Mouse (Mus musculus): ENCODE measurements around the gene Slc12a4.

DNA sequence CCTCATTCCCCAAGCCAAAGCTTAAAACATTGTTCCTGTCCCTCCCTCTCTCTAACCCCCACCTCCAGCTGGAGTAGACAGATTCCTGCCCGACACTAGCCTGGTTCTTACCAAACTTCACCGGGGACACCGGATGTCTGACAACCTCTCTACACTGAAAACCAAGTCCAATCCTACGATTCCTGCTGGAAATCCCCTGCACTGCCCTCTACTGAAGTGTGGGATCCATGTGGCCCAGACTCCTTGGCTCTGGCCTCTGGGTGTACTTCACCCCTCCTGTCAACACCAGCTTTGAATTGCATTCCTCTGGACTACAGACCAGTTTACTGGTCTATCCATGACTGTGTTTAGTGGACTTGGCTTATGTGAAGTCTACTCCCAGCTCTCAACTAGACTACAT, 9.3 kb downstream of the Slc12a4 start:
- TF ChIP-seq POLR2A (IDR thresholded peaks at IDR 0.05; ENCODE audit: insufficient read depth, low read depth, low read length) (no peak), CTCF (IDR thresholded peaks at IDR 0.05; ENCODE audit: insufficient read depth, low read depth, low read length) (no peak)
